Mouse (Mus musculus) cerebellum, postnatal 14 days (tissue): Measurements from ENCODE around the gene Grtp1.

ENCODE experiments used
- DNase-seq, 2 experiments: peaks; one replicate each; pipeline ENCODE4 v3.0.0; 2021; ENCODE audit warnings: mixed read lengths in 2 of 2

Gene Grtp1

DNA sequence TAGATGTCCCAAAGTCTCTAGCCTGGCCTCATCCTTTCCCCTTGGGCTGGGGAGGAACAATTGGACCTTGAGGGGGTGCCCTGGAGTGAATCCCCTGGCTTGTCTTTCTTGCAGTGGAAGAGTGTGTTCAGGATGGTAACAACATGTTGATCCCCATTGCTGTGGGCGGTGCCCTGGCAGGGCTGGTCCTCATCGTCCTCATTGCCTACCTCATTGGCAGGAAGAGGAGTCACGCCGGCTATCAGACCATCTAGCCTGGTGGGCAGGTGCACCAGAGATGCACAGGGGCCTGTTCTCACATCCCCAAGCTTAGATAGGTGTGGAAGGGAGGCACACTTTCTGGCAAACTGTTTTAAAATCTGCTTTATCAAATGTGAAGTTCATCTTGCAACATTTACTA lies 26.1 kb downstream of the Grtp1 start:
- no peak for DNase-seq

DNA sequence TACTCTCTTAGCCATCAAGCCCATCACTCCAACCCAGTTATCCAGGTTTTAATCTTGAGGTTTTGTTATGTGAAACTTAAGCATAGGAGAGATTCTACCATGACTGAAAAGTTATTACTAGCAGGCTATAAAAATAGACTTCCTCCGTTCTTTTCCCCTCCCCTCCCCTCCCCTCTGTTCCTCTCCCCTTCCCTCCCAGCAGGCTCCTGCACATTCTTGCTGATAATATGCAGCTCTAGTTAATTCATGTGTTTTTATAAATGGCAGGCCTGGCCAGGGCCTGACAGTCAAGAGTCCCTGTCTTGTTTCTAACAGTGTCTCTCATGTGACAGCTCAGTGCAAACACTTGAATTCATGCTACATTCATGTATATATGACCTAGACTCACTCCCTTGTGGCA lies 29.9 kb downstream of the Grtp1 start:
- no peak for DNase-seq

DNA sequence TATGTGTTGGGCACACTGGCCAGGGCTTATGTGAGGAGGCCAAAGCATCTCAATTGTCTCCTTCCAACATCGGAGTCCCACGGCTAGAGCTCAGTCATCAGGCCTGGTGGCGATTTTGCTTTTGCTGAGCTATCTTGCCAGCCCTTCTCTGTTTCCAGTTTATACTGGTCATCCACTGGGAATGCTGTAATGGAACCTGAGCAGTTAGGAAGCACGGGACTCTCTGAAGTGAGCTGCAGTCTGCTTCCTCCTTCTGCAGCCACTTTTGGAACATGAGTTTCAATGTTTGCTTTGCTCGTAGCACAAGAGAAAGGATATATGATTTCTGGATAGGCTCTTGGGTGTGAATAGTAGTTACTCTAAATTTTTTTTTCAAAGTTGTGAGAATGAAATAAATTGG lies 36.1 kb downstream of the Grtp1 start:
- DNase-seq = no peak

DNA sequence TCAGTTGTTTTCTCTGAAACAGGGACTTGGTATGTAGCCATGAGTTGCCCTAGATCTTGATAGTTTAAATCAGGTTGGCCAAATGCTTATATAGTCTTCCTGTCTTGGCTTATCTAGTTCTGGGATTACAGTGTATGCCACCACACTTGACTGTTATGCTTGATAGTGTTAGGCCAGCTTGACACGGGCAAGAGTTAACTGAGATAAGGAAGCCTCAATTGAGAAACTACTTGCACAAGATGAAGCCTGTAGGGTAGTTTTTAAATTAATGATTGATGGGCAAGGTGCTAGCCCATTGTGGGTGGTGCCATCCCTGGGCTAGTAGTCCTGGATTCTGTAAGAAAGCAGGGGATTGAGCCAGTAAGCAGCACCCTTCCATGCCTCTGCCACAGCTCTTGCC lies 36.9 kb downstream of the Grtp1 start:
- DNase-seq = no peak

DNA sequence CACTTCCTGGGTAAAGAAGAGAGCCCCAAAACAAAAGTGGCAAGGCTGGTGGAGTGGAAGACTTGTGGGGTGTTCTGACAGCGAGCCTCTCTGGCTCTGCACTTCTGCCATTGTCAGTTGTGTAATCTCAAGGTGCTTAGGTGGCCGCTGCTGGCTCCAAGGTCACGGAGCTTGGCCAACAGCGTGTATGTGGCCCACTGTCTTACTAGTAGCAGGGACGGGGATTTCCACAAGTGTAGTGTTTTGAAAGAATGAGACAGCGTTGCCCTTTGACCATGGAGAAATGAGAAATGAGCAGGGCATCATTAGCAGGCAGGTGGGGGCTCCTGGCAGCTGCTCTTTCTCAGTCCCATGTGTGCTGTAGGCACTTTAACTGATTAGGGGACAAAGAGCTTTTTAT lies 38.3 kb downstream of the Grtp1 start:
- DNase-seq = no peak

DNA sequence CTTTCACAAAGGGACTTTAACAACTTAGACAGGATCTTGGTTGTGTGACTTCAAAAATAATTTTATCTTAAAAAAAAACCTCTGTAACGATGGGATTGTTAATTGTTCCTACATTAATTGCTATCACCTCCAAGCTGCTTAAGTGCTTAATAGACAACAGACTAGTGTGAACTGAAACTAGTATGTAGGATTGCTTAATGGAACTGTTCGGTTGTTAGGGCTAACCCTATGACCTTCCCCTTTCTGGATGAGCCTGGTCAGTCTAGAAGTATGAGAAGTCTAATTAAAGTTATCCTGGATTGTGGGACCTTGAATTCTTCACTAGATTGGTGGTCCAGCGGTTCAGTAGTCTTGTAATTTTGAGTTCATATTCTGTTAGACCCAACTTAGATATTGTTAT lies 39.7 kb downstream of the Grtp1 start:
- no peak for DNase-seq

DNA sequence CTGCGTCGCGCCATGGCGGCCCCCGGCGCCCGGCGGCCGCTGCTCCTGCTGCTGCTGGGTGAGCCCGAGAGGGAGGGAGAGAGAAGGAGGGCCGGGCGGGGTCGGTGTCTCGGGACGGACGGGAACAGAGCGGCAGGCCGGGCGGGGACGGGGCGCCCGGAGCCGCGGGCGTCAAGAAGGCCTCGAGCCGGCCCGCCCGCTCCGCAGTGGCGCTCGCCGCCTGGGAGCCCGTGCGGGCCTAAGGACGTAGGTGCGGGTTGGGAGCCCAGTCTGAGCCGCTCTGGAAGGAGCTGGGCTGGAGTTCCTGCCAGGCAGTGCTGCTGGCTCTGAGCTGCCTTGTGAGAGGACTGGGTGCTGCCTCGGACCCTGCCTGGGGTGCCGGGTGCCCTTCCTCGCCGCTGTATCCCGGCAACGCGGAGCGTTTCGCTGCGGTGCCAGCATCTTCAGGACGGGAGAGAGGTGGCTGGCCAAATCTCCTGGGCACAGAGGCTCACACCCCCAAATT lies 41.0 kb downstream of the Grtp1 start:
- DNase-seq = no peak

DNA sequence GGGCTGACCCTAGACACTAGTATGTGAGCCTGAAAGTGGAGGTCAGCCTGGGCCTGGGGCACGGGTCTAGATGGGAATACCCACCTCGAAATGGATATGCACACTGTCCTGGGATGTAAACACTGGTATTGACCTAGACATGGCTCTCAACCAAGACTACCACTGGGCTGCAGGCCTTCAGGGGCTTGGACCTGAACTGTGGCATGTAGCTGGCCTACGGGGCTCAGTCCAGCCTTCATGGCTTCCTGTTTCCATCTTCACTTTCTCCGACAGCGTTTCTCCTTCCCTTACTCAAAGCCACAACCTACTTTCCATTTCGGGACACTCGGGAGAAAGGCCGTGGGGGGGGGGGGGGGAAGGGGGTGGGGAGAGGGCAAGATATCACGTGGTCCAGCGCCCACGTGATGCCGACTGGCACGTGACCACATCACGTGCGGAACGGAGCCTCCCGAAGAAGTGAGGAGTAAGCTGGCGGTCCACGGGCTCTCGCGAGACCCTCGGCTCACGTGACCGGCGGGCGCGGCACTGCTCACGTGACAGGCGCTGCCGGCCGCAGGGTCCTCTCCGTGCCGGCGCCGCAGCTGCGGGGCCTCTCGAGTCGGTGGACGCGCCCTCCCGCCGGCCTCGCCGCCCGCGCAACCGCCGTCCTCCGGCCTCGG lies 41.6 kb downstream of the Grtp1 start, which contains the start of gene Lamp1:
TSS of gene Lamp1 (plus strand) at position 444 of the 659 bp plus-strand sequence.
- DNase-seq = peak; percentile 99 to 100

DNA sequence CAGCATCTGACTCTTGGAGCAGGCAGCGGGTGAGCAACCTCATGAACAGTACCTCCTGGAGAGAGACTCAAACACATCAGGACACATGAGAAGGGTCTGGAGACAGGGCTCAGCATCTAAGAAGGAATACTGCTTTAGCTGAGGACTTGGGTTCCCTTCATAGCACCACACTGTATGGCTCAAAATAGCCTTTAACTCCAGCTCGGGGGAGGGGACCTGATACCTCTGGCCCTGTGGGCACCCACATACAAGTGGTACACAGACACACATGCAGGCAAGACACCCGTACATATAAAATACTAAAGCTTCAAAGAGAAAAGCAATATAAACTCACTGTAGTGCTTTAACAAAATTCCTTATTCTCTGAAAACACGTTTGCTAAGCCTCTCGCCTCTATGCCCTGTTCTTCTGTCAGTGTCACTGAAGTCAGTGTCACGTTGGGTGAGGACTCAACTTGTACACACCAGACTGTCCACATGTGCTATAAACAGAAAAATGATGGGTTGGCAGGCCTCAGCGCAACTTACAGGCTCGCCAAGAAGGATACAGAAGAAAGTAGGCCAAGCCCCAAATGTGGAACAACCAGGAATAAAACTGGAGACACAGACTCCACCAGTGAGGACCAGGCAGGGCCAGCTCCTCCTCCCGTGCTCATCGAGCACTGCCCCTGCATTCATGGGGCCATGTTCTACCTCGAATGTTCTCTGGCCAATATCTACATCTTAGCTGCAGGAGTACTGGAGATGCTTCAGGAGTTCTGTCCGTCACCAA lies 43.9 kb downstream of the Grtp1 start:
- no peak for DNase-seq

DNA sequence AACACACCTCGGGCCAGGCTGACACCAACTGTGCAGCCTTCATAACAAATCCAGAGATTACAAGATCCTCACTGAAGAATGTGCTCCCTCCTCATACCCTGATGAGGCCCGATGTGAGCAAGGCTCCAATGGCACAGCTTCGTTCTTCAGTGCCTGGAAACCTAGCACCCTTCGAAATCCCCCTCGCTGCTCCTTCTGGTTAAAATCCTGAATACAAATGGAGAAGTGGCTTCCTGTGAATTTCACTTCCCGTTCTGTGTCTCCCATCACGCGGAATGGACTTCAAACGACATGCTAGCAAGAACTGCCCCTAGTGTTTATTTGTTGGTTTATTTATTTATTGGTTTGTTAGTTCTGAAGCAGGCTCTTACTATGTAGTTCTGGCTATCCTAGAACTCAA lies 45.1 kb downstream of the Grtp1 start:
- DNase-seq = no peak

DNA sequence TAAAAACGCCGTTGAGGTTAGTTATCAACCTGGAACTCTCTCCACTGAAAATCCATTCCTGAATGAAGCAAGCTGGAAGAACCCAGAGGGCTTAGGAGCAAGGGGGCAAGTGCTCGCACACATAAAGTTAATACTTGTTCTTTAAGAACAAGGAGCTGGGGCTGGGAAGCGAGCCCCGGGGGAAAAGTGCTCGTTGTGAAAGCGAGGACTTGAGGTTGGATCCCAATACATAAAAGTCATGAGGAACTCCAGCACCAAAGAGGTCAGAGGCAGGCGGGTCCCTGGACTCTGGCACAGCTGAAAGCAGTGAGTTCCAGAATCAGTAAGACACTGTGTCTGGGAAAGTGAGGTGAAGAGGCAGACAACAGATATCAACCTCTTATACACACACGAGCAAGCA lies 46.3 kb downstream of the Grtp1 start:
- DNase-seq = no peak

DNA sequence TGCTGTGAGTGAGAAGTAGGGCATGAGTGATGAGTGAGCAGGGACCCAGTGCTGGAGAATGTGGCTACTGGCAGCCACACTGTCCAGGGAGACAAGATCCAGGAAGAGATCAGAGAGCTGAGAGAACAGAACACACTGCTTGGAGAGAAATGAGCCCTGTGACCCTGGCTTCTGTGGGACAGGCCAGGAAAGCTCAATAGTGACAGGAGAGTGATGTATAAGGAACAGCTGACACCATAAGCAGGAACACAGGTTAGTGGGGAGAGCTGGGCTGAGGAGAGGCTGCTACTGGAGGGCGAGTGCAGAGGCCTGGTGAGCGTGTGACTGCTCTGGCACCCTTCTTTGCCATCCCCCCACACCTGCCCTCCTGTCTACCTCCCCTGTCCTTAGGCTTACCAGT lies 49.5 kb downstream of the Grtp1 start:
- DNase-seq = no peak

DNA sequence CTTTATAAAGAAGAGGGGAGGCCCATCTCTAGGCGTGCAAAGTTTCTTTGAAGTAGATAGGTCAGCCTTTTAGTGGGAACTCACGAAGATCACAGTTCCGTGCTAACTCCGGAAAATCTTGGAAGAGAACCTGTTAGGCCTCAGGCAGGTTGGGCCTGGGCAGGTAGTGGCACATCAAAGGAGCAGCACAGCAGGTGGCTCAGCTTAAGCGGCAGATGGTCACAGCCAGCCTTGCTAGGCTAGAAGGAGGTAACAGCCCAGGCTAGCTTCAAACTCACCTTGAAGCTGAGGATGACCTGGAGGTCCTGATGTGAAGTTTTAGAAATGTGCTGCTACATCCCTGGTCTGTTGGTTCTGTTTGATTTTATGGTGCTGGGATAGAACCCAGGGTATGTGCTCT lies 50.6 kb downstream of the Grtp1 start:
- peak in 1 of 2 experiments; percentile 34 for DNase-seq

DNA sequence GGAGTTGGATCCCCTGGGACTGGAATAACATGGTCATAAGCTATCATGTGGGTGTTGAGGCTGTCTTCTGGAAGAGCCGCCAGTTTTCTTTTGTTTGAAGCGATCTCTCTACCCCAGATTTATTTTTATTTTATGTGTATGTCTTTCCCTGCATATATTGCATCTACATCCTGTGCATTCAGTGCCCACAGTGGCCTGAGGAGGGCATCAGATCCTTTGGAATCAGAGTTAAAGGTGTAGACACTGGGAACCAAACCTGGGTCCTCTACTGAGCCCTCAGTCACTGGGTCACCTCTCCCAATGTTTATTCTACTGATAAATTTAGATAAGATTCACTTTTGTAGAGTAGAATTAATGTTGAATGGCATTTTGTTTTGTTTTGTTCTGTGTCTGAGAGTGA lies 51.1 kb downstream of the Grtp1 start:
- DNase-seq = no peak

DNA sequence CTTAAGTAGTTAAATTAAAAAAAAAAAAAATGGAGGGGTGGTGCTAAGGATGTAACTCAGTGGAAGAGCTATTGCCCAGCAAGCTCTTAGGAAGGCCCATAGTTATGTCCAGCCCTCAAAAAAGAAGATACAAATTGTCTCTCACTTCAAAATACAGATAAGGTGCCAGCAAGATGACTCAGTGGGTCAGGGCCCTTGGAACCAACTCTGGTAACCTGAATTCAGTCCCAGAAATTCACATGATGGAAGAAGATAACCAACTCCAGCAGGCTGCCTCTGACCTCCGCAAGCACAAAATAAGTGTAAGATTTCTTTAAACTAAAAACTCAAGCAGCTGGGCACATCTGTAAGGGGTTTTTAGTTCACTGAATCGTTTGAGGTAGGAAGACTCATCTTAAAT lies 51.9 kb downstream of the Grtp1 start:
- DNase-seq = no peak

DNA sequence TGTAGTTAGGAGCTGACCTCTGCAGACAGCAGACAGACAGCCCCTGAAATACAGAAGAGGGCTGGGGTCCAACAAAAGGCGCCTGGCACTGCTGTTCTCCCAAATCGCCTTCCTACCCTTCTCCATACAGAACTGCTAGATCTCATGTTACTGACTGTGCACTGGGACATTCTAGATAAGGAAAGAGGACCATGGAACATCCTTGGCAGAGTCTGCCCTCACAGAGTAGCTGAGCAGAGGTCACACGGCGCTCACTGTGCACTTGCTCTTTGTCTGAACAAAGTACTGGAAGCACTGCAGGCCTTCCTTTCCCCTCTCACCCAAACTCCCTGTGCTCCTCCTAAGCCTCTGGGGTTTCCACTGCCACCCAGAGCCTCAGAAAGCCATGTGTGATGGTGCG lies 58.7 kb downstream of the Grtp1 start:
- DNase-seq = no peak

DNA sequence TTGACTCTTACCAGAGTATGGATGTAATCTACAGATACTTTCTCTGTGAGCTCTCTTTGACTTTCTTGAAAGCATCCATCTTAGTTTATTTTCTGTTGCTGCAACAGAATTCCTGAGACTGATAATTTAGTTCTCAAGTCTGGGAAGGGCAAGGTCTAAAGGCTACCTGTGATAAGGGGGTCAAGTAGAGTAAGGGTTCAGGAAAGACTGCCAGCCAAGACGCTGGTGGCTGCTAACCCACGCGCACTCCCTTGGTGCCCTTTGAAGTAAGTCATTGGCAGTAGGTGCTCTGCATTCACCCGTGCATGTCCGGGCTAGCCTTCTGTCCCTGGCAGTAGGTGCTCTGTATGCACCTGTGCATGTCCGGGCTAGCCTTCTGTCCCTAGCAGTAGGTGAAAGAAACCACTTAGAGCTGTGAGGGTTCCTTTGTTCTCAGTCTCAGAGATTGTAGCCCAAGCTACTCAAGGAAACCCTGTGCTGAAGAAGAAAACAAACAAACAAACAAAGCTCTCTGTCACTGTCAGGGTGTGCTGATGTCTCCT lies 60.7 kb downstream of the Grtp1 start:
- DNase-seq = no peak

DNA sequence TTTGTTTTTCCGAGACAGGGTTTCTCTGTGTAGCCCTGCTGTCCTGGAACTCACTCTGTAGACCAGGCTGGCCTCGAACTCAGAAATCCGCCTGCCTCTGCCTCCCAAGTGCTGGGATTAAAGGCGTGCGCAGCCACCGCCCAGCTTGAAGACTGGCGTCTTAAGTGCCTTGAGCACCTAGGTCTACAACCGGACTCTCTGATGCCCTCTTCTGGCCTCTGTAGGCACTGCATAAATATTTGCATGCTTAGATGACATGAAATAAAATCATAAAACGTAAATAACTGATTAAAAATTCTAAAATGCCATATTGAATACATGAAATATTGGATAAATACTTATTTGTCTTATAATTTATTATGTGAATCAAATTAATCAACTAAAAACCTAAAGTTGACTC lies 68.2 kb downstream of the Grtp1 start:
- DNase-seq = peak; percentile 69 to 82

DNA sequence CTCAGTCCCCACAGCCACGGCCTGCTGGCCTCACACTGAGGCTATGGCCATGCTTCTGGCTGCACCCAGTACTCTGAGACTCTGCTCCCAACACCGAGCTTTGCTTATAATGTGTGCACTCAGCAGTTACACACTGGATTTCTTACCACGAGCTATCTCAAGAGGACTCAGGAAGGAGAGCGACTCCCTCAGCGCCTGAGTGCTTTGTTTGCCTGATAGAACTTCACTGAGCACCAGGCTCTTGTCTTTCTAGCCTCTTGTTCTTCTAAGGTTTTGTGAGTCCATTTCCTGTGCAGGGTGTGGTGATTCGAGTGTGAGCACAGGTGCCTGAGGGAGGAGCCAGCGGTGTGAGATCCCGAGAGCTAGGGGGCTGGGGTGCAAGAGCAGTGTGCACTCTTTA lies 75.5 kb downstream of the Grtp1 start:
- no peak for DNase-seq

DNA sequence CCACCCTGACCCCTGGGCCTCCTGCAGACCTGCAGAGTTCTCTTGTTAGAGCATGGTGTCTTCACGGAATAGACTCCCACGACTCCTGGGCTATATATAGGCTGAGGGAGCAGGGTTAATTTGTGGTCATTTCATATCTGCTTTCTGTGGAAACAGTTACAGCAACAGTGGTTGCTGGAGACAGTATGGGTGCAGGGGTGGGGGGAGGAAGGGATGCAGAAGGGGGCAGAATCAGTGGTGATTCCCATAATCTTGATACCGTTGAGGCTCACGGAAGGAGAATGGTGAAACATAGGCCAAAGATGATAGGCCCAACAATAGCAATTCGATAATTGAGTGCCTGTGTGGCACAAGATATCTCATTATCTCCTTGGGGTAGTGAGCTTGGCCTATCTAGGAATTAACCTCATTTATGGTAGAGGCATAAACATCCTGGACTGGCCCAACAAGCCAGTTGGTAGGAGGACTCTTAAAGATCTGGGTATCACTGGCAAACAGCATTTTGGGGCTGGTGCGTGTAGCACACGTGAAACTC lies 77.5 kb downstream of the Grtp1 start:
- no peak for DNase-seq
